Mouse (Mus musculus): Measurements from ENCODE around the gene Lamtor3. TPM values are rescaled to one million over a fixed set of nuclear protein-coding genes. Genes with fewer than 3 reads are reported as not detected.
"Not testable (repeated sequence)": the region's sequence is repeated elsewhere in the genome, so short reads cannot be mapped to it uniquely, and the experiment has no call there.

Lamtor3 gene
- polyA plus RNA-seq, 1 experiment = 104 TPM

GRCm38 (mm10) chr3:137957864-137958263, 39.6 kb downstream of the Lamtor3 start:
- Histone ChIP-seq H3K4me1 (ENCODE audit: control insufficient read depth, insufficient read depth, low read length) (peaks cover 22% of the 10 kb centered on the region), H3K4me3 (ENCODE audit: insufficient read depth, low read length) (no peak overlapping the region), H3K27ac (ENCODE audit: insufficient read depth, low read depth, low read length) (no peak overlapping the region)
- TF ChIP-seq CTCF (IDR thresholded peaks at IDR 0.05; ENCODE audit: low read depth, low read length) (no peak), POLR2A (IDR thresholded peaks at IDR 0.05; ENCODE audit: borderline replicate concordance, low read depth, low read length) (no peak)

GRCm38 (mm10) chr3:137958352-137958751, 40.0 kb downstream of the Lamtor3 start:
- TF ChIP-seq CTCF (IDR thresholded peaks at IDR 0.05; ENCODE audit: low read depth, low read length) (no peak), POLR2A (IDR thresholded peaks at IDR 0.05; ENCODE audit: borderline replicate concordance, low read depth, low read length) (no peak)
- Histone ChIP-seq H3K4me3 (ENCODE audit: insufficient read depth, low read length) (no peak overlapping the region), H3K27ac (ENCODE audit: insufficient read depth, low read depth, low read length) (no peak overlapping the region), H3K4me1 (ENCODE audit: control insufficient read depth, insufficient read depth, low read length) (peaks cover 21% of the 10 kb centered on the region)

GRCm38 (mm10) chr3:137959456-137959855, 41.1 kb downstream of the Lamtor3 start:
- Histone ChIP-seq H3K4me1 (ENCODE audit: control insufficient read depth, insufficient read depth, low read length) (peaks cover 13% of the 10 kb centered on the region), H3K27ac (ENCODE audit: insufficient read depth, low read depth, low read length) (no peak overlapping the region), H3K4me3 (ENCODE audit: insufficient read depth, low read length) (no peak overlapping the region)
- no peak for TF ChIP-seq POLR2A (IDR thresholded peaks at IDR 0.05; ENCODE audit: borderline replicate concordance, low read depth, low read length)
- no peak for TF ChIP-seq CTCF (IDR thresholded peaks at IDR 0.05; ENCODE audit: low read depth, low read length)

DNA sequence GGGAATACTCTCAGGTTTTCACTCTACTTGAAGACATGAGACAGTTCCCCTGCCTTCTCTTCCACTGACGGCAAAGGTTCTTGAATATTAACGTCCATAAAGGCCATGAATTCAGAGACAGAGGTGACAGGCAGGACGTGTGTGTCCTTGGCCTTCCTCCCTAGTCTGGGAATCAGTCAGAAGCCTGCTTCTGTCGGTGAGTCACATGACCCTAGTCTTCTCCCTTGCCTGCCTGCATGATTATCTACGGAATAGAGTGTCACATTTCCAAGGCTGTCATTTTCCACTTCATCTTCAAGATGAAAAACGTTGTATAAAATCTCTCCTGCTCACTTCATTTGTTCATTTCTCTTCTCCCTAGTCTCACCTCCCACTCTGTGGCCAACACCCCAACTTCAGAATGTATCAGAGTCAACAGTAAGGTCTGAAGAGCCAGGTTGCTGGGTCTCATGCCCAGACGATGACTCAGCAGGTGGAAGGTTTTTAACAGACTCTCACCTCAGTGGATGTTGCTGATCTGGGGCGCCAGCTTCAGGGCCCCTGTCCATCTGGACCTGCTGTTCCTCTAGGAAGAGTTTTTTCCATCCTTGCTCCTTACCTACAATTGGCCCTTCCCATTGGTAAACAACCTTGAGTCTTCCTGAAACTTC, 43.6 kb downstream of the Lamtor3 start:
- no peak for TF ChIP-seq POLR2A (IDR thresholded peaks at IDR 0.05; ENCODE audit: borderline replicate concordance, low read depth, low read length)
- TF ChIP-seq CTCF (IDR thresholded peaks at IDR 0.05; ENCODE audit: low read depth, low read length) = no peak
- no peak overlapping the region for H3K27ac ChIP-seq (ENCODE audit: insufficient read depth, low read depth, low read length)
- H3K4me3 ChIP-seq (ENCODE audit: insufficient read depth, low read length) = no peak overlapping the region
- peaks cover 6% of the 10 kb centered on the region for H3K4me1 ChIP-seq (ENCODE audit: control insufficient read depth, insufficient read depth, low read length)

DNA sequence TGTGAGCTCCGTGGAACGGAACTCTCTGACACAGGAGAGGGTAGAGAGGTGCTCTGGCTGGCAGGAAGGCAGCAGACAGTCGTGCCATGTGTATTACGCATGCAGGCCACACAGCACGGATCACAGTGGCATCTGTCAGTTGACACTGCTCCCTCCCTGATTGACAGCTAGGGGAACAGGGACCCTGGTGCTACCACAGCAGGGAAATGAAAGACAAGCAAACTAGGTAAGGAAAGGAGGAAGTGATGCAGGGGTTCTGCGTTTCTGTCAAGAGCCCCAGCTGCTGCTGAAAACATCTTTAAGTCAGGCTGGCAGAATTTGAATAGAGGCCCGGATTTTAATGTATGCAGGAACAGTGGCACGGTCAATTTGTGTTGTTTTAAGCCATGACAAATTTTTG, 45.2 kb downstream of the Lamtor3 start:
- Histone ChIP-seq H3K4me3 (ENCODE audit: insufficient read depth, low read length) (no peak overlapping the region), H3K4me1 (ENCODE audit: control insufficient read depth, insufficient read depth, low read length) (peaks cover 6% of the 10 kb centered on the region), H3K27ac (ENCODE audit: insufficient read depth, low read depth, low read length) (no peak overlapping the region)
- TF ChIP-seq POLR2A (IDR thresholded peaks at IDR 0.05; ENCODE audit: borderline replicate concordance, low read depth, low read length) = no peak
- TF ChIP-seq CTCF (IDR thresholded peaks at IDR 0.05; ENCODE audit: low read depth, low read length) = no peak

DNA sequence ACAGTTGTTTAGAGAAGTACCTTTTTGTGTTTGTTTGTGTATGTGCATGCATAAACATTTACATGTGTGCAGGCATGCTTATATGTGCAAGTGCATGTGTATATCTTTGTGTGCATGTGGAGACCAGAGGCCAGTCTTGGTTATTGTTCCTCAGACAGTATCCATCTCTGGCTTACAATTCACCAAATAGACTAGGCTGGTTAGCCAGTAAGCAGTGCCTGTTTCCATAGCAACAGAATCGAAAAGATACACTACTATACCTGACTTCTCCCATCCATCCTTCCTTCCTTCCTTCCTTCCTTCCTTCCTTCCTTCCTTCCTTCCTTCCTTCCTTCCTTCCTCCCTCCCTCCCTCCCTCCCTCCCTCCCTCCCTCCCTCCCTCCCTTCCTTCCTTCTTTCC, 45.7 kb downstream of the Lamtor3 start:
- not testable (repeated sequence) for H3K4me3 ChIP-seq (ENCODE audit: insufficient read depth, low read length); H3K27ac ChIP-seq (ENCODE audit: insufficient read depth, low read depth, low read length); H3K4me1 ChIP-seq (ENCODE audit: control insufficient read depth, insufficient read depth, low read length)

DNA sequence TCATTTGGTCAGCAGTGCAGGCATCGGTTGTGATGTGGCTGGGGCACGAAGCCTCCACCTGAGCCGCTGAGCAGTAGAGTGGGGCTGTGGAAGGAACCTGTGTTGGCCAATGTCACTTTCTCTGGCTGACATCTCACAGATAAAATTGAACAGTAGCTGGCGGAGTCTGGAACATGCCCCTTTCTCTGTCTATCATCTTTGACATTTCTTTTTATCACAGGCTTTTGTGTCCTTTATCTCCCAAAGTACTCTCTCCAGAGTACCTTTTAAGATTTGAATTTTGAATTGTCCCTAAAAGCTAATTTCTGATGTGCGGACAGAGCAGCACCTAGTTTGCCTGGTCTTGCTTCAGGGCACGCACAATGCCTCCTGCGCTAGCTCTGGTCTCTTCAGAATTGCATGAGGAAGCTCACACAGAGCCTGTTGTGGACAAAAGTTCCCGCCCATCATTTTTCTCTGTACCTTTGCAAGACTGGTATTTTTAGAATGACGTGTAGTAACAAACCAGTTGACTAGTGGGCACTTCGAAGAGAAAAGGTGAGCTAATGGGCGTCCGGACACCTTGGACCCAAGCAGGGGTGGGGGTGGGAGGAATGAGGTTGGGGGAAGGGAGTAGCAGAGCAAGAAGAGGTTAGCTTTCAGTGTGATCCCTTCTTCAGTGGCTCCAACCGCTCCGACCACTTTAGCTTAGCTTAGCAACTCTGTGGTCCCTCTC, 50.0 kb downstream of the Lamtor3 start:
- Histone ChIP-seq H3K4me3 (ENCODE audit: insufficient read depth, low read length) (no peak overlapping the region), H3K27ac (ENCODE audit: insufficient read depth, low read depth, low read length) (no peak overlapping the region), H3K4me1 (ENCODE audit: control insufficient read depth, insufficient read depth, low read length) (peaks cover 17% of the 10 kb centered on the region)

DNA sequence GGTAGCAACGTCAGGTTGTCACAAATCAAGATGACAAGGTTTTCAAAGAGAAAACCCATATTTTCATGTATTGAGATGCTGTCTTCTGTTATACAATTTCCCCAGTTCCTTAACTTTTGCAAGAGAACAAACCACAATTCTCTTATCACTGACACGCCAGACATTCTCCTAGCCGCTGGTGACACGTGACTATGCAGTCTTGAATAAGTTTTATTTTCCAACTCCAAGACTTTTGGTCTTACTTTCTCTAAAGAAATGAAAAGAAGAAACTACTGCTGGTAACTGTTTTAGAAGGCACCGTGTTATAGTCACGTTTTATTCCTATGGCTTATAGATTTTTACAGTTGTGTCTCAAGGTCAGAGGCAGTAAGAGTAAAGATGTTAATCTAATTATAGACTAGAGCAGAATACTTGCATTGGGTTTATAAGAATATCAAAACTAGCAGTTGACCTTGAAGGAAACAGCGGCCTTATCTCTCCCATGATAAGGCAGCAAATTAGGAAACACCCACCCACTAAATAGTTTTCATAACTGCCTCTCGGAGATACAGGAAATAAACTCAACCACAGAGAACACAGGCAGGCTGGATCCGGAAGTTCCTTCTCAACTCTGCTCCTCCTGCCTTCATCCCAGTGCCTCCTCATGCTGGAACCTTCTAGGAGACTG, 50.6 kb downstream of the Lamtor3 start:
- Histone ChIP-seq H3K4me1 (ENCODE audit: control insufficient read depth, insufficient read depth, low read length) (peaks cover 15% of the 10 kb centered on the region), H3K27ac (ENCODE audit: insufficient read depth, low read depth, low read length) (no peak overlapping the region), H3K4me3 (ENCODE audit: insufficient read depth, low read length) (no peak overlapping the region)
- TF ChIP-seq POLR2A (IDR thresholded peaks at IDR 0.05; ENCODE audit: borderline replicate concordance, low read depth, low read length) (no peak), CTCF (IDR thresholded peaks at IDR 0.05; ENCODE audit: low read depth, low read length) (no peak)

More for the DNA sequence above, 50.0 kb downstream of the Lamtor3 start:
- TF ChIP-seq POLR2A (IDR thresholded peaks at IDR 0.05; ENCODE audit: borderline replicate concordance, low read depth, low read length) (no peak), CTCF (IDR thresholded peaks at IDR 0.05; ENCODE audit: low read depth, low read length) (no peak)

DNA sequence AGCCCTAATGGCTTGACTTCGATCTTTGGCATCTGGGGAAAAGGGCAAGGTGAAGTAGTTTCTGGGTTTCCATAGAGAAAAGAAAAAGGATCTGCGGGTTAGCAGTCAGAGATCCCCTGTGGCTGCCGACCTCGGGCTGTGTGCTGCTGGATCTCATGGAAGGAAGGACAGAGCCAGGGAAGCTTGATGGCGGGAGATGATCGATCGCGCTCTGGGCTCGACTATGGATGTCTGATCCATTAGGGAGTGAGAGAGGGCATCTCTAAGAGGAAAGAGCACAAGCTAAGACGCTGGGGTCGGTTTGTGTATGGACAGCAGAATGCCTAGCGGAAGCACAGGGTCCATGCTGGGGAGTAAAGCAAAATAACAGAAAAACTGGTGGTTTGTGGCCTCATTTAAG, 51.6 kb downstream of the Lamtor3 start:
- TF ChIP-seq CTCF (IDR thresholded peaks at IDR 0.05; ENCODE audit: low read depth, low read length) = no peak
- no peak for TF ChIP-seq POLR2A (IDR thresholded peaks at IDR 0.05; ENCODE audit: borderline replicate concordance, low read depth, low read length)
- Histone ChIP-seq H3K4me1 (ENCODE audit: control insufficient read depth, insufficient read depth, low read length) (peaks cover 13% of the 10 kb centered on the region), H3K4me3 (ENCODE audit: insufficient read depth, low read length) (no peak overlapping the region), H3K27ac (ENCODE audit: insufficient read depth, low read depth, low read length) (no peak overlapping the region)

DNA sequence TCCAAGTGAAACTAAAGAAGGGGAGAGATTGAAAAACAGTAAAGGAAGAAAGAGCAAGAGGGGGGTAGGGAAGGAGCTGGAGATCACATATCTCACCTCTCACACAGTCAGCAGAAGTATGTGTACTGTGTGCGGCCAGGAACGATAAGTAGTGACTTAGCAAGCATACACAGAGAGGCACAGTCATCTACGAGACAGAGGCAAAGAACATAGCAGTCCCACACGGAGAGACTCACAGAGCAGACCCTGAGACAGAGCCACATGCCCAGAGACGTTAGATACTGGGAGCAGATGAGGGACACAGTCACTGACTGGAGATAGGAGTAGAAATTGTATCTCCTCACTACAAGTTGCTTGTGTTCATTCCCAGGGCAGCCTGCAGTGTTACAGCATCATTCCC, 53.9 kb downstream of the Lamtor3 start:
- Histone ChIP-seq H3K27ac (ENCODE audit: insufficient read depth, low read depth, low read length) (no peak overlapping the region), H3K4me1 (ENCODE audit: control insufficient read depth, insufficient read depth, low read length) (peaks cover 22% of the 10 kb centered on the region), H3K4me3 (ENCODE audit: insufficient read depth, low read length) (no peak overlapping the region)
- TF ChIP-seq POLR2A (IDR thresholded peaks at IDR 0.05; ENCODE audit: borderline replicate concordance, low read depth, low read length) (no peak), CTCF (IDR thresholded peaks at IDR 0.05; ENCODE audit: low read depth, low read length) (no peak)
